Mouse (Mus musculus): ENCODE results near the gene Cnot3. TPM values are rescaled to one million over a fixed set of nuclear protein-coding genes. Genes with fewer than 3 reads are reported as not detected.
A peak's percentile ranks its signal among the peaks of the same experiment; 100 is the strongest.

Cnot3 gene
- polyA plus RNA-seq, 1 experiment from 2014 or later: 22.3 TPM

DNA sequence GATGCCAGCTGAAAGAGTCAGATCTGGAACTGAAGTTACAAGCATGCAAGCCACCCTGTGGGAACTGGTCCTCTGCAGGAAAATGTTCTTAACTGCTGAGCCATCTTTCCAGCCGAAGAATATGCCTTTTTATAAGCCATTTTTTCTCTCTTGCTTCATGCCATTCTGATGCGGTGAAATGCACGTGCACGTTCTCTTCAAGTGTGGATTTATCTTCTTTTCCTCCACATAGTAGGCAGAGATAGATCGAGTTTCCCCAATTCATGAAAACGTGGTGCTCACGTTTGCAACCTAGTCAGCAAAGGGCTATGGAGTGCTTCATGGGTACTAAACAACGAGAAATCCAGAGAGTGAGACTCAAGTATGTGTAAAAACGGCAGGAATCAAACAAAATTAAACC, 1.2 kb upstream of the Cnot3 start:
- Histone ChIP-seq H3K9ac (ENCODE audit: low read depth, low read length) (peak overlapping the region; percentile 37; the same call in 1 of the 2 replicates), H3K4me3 (ENCODE audit: low read depth, low read length) (peak overlapping the region; percentile 63), H3K9me3 (replicated peaks; ENCODE audit: control insufficient read depth, low read length) (no peaks in the 10 kb centered on the region), H3K27ac (ENCODE audit: low read length) (peak overlapping the region; percentile 97), H3K4me1 (ENCODE audit: control insufficient read depth, low read depth, low read length) (peaks cover 35% of the 10 kb centered on the region), H3K36me3 (ENCODE audit: control insufficient read depth, insufficient read depth) (peaks cover 18% of the 10 kb centered on the region), H3K27me3 (ENCODE audit: control insufficient read depth, insufficient read depth, low read depth, low read length) (no peaks in the 10 kb centered on the region), H3K4me2 (ENCODE audit: low read depth, low read length) (peak overlapping the region; percentile 78)
- no peak for ATAC-seq (ENCODE audit: low read depth)
- WGBS (ENCODE audit: insufficient replicate concordance): 10% methylated on average over 9 of the region's 9 CpGs

DNA sequence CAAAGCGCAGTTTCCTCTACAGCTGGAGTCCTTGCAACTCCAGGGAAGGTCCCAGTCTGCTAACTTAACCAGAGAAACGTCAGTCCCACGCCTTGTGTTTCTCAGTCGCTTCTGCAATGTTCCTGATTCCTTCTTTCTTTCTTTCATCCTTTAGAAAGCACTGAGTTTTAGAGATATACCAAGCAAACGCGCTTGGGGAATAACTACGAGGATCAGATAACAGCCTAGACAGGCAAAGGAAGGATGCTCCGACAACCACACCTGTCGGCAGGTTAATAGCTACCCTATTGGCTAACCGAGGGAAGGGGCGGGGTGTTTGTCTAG, 758 bp upstream of the Cnot3 start:
- ATAC-seq (ENCODE audit: low read depth): no peak
- Histone ChIP-seq H3K4me1 (ENCODE audit: control insufficient read depth, low read depth, low read length) (peaks cover 35% of the 10 kb centered on the region), H3K4me2 (ENCODE audit: low read depth, low read length) (peak overlapping the region; percentile 78), H3K27ac (ENCODE audit: low read length) (peak overlapping the region; percentile 97), H3K27me3 (ENCODE audit: control insufficient read depth, insufficient read depth, low read depth, low read length) (no peaks in the 10 kb centered on the region), H3K36me3 (ENCODE audit: control insufficient read depth, insufficient read depth) (peaks cover 17% of the 10 kb centered on the region), H3K9me3 (replicated peaks; ENCODE audit: control insufficient read depth, low read length) (no peaks in the 10 kb centered on the region), H3K4me3 (ENCODE audit: low read depth, low read length) (peak overlapping the region; percentile 63), H3K9ac (ENCODE audit: low read depth, low read length) (peak overlapping the region; percentile 37; the same call in 1 of the 2 replicates)
- WGBS (ENCODE audit: insufficient replicate concordance): under 1% methylated on average over 11 of the region's 11 CpGs

DNA sequence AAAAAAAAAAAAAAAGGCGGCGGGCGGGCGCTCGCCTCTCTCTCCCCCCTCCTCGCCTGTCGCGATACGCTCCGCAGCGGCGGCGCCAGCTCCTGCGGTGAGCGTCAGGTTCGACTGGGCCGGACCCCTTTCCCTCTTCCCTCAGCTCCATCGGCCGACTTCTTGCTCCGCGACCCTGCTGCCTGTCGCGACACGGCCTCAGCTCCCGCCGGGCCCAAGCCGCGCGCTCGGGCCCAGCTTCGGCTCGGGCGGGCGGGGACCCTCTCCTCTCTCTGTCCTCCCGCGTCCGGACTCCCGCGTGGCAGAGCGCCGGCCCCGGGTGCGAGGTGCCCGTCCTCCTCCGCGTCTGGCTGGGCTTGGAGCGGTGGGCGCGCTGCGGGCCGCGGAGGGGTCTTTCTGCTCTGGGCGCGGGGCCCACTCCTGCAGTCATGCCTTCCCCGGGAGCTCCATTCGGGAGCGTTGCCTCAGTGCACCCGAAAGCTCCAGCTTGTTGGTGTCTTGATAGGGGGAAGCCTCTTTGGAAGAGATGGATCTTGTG, 489 bp downstream of the Cnot3 start:
- peaks cover 35% of the 10 kb centered on the region for H3K4me1 ChIP-seq (ENCODE audit: control insufficient read depth, low read depth, low read length)
- peak overlapping the region; percentile 99 for H3K9ac ChIP-seq (ENCODE audit: low read depth, low read length)
- H3K36me3 ChIP-seq (ENCODE audit: control insufficient read depth, insufficient read depth): peaks cover 14% of the 10 kb centered on the region
- peak overlapping the region; percentile 96 for H3K4me3 ChIP-seq (ENCODE audit: low read depth, low read length)
- H3K9me3 ChIP-seq (replicated peaks; ENCODE audit: control insufficient read depth, low read length): no peaks in the 10 kb centered on the region
- under 1% methylated on average over 53 of the region's 58 CpGs for WGBS (ENCODE audit: insufficient replicate concordance)
- ATAC-seq (ENCODE audit: low read depth): no peak
- peak overlapping the region; percentile 96 for H3K27ac ChIP-seq (ENCODE audit: low read length)
- no peaks in the 10 kb centered on the region for H3K27me3 ChIP-seq (ENCODE audit: control insufficient read depth, insufficient read depth, low read depth, low read length)
- peak overlapping the region; percentile 91 for H3K4me2 ChIP-seq (ENCODE audit: low read depth, low read length)

DNA sequence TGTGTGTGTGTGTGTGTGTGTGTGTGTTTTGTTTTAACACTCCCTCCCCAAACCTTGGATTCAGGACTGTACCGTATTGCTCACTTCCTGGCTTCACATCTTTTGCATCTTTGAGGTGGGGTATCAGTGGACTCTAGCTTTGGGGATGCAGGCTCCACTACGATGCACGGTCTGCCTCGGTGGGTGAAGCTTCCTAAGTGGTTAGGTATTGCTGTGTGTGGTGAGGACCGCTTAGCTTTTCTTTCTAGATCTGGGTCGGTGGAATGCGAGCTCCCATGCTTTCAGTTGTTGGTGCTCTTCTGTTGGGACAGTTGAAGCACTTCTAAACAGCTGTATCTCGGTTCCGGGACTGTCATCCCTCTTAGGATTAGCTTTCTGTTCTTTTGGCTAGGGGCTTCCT, 1.1 kb downstream of the Cnot3 start:
- peak overlapping the region; percentile 91 for H3K4me2 ChIP-seq (ENCODE audit: low read depth, low read length)
- peak overlapping the region; percentile 96 for H3K4me3 ChIP-seq (ENCODE audit: low read depth, low read length)
- WGBS (ENCODE audit: insufficient replicate concordance): 9% methylated on average over 9 of the region's 9 CpGs
- H3K27me3 ChIP-seq (ENCODE audit: control insufficient read depth, insufficient read depth, low read depth, low read length): no peaks in the 10 kb centered on the region
- peak overlapping the region; percentile 99 for H3K9ac ChIP-seq (ENCODE audit: low read depth, low read length)
- H3K4me1 ChIP-seq (ENCODE audit: control insufficient read depth, low read depth, low read length): peaks cover 35% of the 10 kb centered on the region
- no peak for ATAC-seq (ENCODE audit: low read depth)
- peak overlapping the region; percentile 96 for H3K27ac ChIP-seq (ENCODE audit: low read length)
- H3K9me3 ChIP-seq (replicated peaks; ENCODE audit: control insufficient read depth, low read length): no peaks in the 10 kb centered on the region
- H3K36me3 ChIP-seq (ENCODE audit: control insufficient read depth, insufficient read depth): peaks cover 14% of the 10 kb centered on the region

DNA sequence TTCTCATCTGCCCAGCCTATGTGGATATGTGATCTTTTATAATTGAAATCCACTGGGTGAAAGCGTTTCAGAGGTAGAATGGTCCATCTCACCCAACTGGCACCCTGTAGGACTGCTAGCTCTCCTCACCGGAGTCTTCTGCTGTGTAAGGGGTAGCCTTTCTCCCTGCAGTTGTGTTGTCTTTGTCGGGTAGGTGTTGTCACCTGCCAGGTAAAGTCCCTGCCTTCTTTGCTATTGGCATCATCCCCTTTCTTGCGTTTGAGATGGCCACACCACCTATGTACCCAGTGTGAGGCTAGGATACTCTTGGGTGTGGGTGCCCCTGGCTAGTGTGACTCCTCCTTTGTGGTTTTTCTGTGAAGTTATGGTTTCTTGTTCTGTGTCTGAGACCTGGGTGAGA, 1.6 kb downstream of the Cnot3 start:
- Histone ChIP-seq H3K9me3 (replicated peaks; ENCODE audit: control insufficient read depth, low read length) (no peaks in the 10 kb centered on the region), H3K4me2 (ENCODE audit: low read depth, low read length) (peak overlapping the region; percentile 91), H3K9ac (ENCODE audit: low read depth, low read length) (peak overlapping the region; percentile 99), H3K4me1 (ENCODE audit: control insufficient read depth, low read depth, low read length) (peaks cover 35% of the 10 kb centered on the region), H3K27me3 (ENCODE audit: control insufficient read depth, insufficient read depth, low read depth, low read length) (no peaks in the 10 kb centered on the region), H3K4me3 (ENCODE audit: low read depth, low read length) (peak overlapping the region; percentile 96), H3K36me3 (ENCODE audit: control insufficient read depth, insufficient read depth) (peaks cover 18% of the 10 kb centered on the region), H3K27ac (ENCODE audit: low read length) (no peak overlapping the region; the same call in 1 of the 2 replicates)
- 50% methylated on average over 4 of the region's 4 CpGs for WGBS (ENCODE audit: insufficient replicate concordance)
- ATAC-seq (ENCODE audit: low read depth): no peak

DNA sequence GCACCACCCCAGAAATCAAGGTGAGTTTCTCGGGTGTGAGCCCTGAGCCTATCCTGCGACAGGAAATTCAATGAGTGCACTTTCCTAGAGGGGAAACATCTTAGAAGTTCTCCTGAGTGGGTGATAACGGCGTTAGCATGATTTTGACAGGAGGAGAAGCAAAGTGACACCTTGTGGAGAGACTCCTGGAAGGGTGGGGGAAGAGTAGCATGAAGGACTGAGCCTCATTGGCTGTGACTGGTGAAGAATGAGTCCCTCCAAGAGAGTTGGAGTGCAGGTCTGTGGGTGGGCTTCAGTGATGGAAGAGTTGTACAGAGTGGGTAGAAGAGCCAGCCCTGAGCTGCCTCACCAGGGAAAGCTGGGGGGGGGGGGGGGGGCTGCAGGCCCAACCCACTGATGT, 11.9 kb downstream of the Cnot3 start:
- Histone ChIP-seq H3K4me2 (ENCODE audit: low read depth, low read length) (no peak overlapping the region), H3K36me3 (ENCODE audit: control insufficient read depth, insufficient read depth) (peaks cover 92% of the 10 kb centered on the region), H3K27ac (ENCODE audit: low read length) (no peak overlapping the region), H3K27me3 (ENCODE audit: control insufficient read depth, insufficient read depth, low read depth, low read length) (no peaks in the 10 kb centered on the region), H3K9ac (ENCODE audit: low read depth, low read length) (no peak overlapping the region), H3K9me3 (replicated peaks; ENCODE audit: control insufficient read depth, low read length) (no peaks in the 10 kb centered on the region), H3K4me3 (ENCODE audit: low read depth, low read length) (no peak overlapping the region), H3K4me1 (ENCODE audit: control insufficient read depth, low read depth, low read length) (no peaks in the 10 kb centered on the region)
- 79% methylated on average over 4 of the region's 4 CpGs for WGBS (ENCODE audit: insufficient replicate concordance)
- ATAC-seq (ENCODE audit: low read depth): no peak

DNA sequence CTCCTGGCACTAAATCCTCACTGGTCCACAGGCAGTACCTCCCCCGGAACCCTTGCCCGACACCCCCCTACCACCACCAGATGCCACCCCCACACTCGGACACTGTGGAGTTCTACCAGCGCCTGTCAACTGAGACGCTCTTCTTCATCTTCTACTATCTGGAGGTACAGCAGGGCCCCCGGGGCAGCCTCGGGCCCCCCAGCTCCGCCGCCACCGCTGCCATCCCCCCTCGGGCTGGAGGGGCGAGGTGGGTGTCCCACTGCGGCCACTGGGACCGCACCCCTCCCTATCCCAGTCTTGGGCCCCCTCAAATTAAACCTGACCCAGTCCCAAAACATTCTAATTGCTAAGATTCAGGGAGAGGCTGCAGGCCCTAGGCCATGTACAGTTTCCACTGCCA, 13.5 kb downstream of the Cnot3 start:
- Histone ChIP-seq H3K27me3 (ENCODE audit: control insufficient read depth, insufficient read depth, low read depth, low read length) (no peaks in the 10 kb centered on the region), H3K9ac (ENCODE audit: low read depth, low read length) (no peak overlapping the region), H3K4me2 (ENCODE audit: low read depth, low read length) (no peak overlapping the region), H3K36me3 (ENCODE audit: control insufficient read depth, insufficient read depth) (peaks cover 86% of the 10 kb centered on the region), H3K4me3 (ENCODE audit: low read depth, low read length) (no peak overlapping the region), H3K9me3 (replicated peaks; ENCODE audit: control insufficient read depth, low read length) (no peaks in the 10 kb centered on the region), H3K27ac (ENCODE audit: low read length) (no peak overlapping the region), H3K4me1 (ENCODE audit: control insufficient read depth, low read depth, low read length) (peaks cover 5% of the 10 kb centered on the region)
- no peak for ATAC-seq (ENCODE audit: low read depth)
- WGBS (ENCODE audit: insufficient replicate concordance): 88% methylated on average over 14 of the region's 14 CpGs

DNA sequence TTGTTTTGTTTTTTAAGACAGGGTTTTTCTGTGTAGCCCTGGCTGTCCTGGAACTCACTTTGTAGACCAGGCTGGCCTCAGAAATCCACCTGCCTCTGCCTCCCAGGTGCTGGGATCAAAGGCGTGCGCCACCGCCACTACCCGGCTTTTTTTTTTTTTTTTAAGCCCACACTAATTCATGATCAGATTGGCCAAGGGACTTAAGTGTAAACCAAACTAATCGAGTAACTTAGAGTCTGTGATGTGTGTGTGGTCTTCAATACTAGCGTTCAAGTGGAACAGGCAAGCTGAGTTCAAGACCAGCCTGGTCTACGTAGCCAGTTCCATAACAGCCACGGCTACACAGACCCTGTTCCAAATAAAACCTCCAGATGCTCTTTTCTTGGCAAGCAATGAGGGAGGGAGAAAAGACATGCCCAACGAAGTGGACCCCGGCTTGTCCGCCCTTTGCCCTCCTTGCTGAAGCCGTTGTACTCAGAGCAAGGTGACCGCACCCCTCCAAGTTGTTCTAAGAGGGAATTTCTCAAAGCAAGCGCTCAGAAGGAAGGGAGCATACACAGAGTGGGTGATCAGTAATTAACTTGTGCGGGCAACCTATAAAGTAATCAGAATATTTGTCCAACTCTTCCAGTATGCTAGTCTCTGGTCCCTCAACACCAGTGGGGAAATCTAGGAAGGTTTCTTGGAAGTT, 19.6 kb downstream of the Cnot3 start:
- peak; percentile 17; the same call in 1 of the 2 replicates for ATAC-seq (ENCODE audit: low read depth)
- Histone ChIP-seq H3K27me3 (ENCODE audit: control insufficient read depth, insufficient read depth, low read depth, low read length) (no peaks in the 10 kb centered on the region), H3K9ac (ENCODE audit: low read depth, low read length) (peak overlapping the region; percentile 93)

More for the DNA sequence above, 19.6 kb downstream of the Cnot3 start:
- Histone ChIP-seq H3K27ac (ENCODE audit: low read length) (peak overlapping the region; percentile 95), H3K36me3 (ENCODE audit: control insufficient read depth, insufficient read depth) (peaks cover 29% of the 10 kb centered on the region), H3K4me1 (ENCODE audit: control insufficient read depth, low read depth, low read length) (peaks cover 36% of the 10 kb centered on the region), H3K9me3 (replicated peaks; ENCODE audit: control insufficient read depth, low read length) (no peaks in the 10 kb centered on the region), H3K4me2 (ENCODE audit: low read depth, low read length) (peak overlapping the region; percentile 95), H3K4me3 (ENCODE audit: low read depth, low read length) (peak overlapping the region; percentile 85)
- 20% methylated on average over 15 of the region's 15 CpGs for WGBS (ENCODE audit: insufficient replicate concordance)
